Mouse (Mus musculus) adrenal gland, adult 8-10 months (tissue): ENCODE data around the gene Sh3bp5. TPM values are rescaled to one million over a fixed set of nuclear protein-coding genes. Genes with fewer than 3 reads are reported as not detected.
A peak's percentile ranks its signal among the peaks of the same experiment; 100 is the strongest.
"Not testable (repeated sequence)": the region's sequence is repeated elsewhere in the genome, so short reads cannot be mapped to it uniquely, and the experiment has no call there.

Experiments used
- DNase-seq: peaks from one replicate; pipeline ENCODE4 v3.0.0; 2022
- total RNA-seq, 4 experiments: library from RNA; stranded (reverse); gene quantifications; 2 replicates each; pipeline ENCODE4 v1.2.4; 2022

The Sh3bp5 gene
- total RNA-seq, result 100 to 1,000 TPM; 112 to 172 (median 115) TPM

GRCm38 (mm10) chr14:31435930-31436693, at the start of gene Sh3bp5:
TSS of gene Sh3bp5 (minus strand) at chr14:31436078.
- DNase-seq, result peak; percentile 92

GRCm38 (mm10) chr14:31482417-31482816, 46.5 kb upstream of the Sh3bp5 start:
- DNase-seq, result no peak

- DNase-seq, result no peak
These were observed 37.4 kb upstream of the Sh3bp5 start for GRCm38 (mm10) chr14:31473297-31473696.

- no peak for DNase-seq
These were observed 36.7 kb upstream of the Sh3bp5 start for GRCm38 (mm10) chr14:31472451-31473061.

GRCm38 (mm10) chr14:31469711-31470110, 33.8 kb upstream of the Sh3bp5 start:
- DNase-seq, result no peak

- no peak for DNase-seq
These were observed 28.3 kb upstream of the Sh3bp5 start for GRCm38 (mm10) chr14:31464176-31464575.

GRCm38 (mm10) chr14:31462886-31463285, 27.0 kb upstream of the Sh3bp5 start:
- no peak for DNase-seq

- DNase-seq, result not testable (repeated sequence)
These were observed 26.3 kb upstream of the Sh3bp5 start for GRCm38 (mm10) chr14:31462226-31462625.

- no peak for DNase-seq
These were observed 22.1 kb upstream of the Sh3bp5 start for GRCm38 (mm10) chr14:31458006-31458405.

- DNase-seq, result no peak
These were observed 20.3 kb upstream of the Sh3bp5 start for GRCm38 (mm10) chr14:31456064-31456721.

- DNase-seq, result no peak
These were observed 19.1 kb upstream of the Sh3bp5 start for GRCm38 (mm10) chr14:31454849-31455566.

GRCm38 (mm10) chr14:31453946-31454345, 18.1 kb upstream of the Sh3bp5 start:
- DNase-seq, result not testable (repeated sequence)

GRCm38 (mm10) chr14:31448994-31449393, 13.1 kb upstream of the Sh3bp5 start:
- no peak for DNase-seq

- DNase-seq, result no peak
These were observed 7.7 kb upstream of the Sh3bp5 start for GRCm38 (mm10) chr14:31443616-31444015.

GRCm38 (mm10) chr14:31440725-31441124, 4.8 kb upstream of the Sh3bp5 start:
- no peak for DNase-seq

GRCm38 (mm10) chr14:31440230-31440629, 4.4 kb upstream of the Sh3bp5 start:
- DNase-seq, result no peak

GRCm38 (mm10) chr14:31439279-31439678, 3.4 kb upstream of the Sh3bp5 start:
- DNase-seq, result no peak

GRCm38 (mm10) chr14:31437826-31438529, 2.1 kb upstream of the Sh3bp5 start:
- peak; percentile 82 for DNase-seq

GRCm38 (mm10) chr14:31435018-31435915, 611 bp downstream of the Sh3bp5 start:
- DNase-seq, result no peak

GRCm38 (mm10) chr14:31434426-31434825, 1.5 kb downstream of the Sh3bp5 start:
- DNase-seq, result no peak

GRCm38 (mm10) chr14:31433851-31434360, 2.0 kb downstream of the Sh3bp5 start:
- no peak for DNase-seq
